Mouse (Mus musculus): Measurements from ENCODE around the gene Lkaaear1. TPM values are rescaled to one million over a fixed set of nuclear protein-coding genes. Genes with fewer than 3 reads are reported as not detected.
A peak's percentile ranks its signal among the peaks of the same experiment; 100 is the strongest.

Gene Lkaaear1
- not detected for total RNA-seq (2021)

GRCm38 (mm10) chr2:181698241-181698640, at the start of gene Lkaaear1:
TSS of gene Lkaaear1 (minus strand) at chr2:181698442.
- no peak for DNase-seq

GRCm38 (mm10) chr2:181730051-181730450, 31.8 kb upstream of the Lkaaear1 start:
- DNase-seq: no peak

DNA sequence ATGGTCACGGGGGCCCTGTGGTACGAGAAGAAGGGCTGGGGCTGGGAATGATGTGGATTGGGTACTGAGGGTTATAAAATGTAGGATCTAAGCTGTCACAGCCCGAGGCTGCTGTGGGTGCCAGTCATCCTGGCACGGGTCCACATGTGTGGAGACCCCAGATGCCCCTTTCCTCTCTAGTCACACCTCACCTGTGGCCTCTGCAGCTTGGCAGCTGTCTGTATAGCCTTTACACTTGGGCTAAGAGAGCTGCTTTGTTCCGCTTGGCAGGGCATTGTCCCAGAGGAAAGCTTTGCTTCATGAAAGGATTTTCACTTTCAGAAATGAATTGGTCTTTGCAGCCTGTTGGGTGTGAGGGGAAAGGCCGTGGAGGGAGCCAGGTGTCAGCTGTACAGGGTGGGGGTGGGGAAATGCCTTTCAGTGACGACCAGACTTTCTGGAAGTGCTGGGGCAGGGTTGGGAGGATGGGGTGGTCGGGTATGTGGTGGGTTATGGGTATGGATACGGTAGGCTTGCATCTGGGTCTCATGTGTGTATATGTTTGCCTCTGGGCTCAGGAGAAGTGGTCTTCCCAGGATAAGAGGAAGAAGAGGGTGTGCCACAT, 29.5 kb upstream of the Lkaaear1 start:
- DNase-seq: no peak

- no peak for DNase-seq
Measured at GRCm38 (mm10) chr2:181722213-181722612, 24.0 kb upstream of the Lkaaear1 start.

DNA sequence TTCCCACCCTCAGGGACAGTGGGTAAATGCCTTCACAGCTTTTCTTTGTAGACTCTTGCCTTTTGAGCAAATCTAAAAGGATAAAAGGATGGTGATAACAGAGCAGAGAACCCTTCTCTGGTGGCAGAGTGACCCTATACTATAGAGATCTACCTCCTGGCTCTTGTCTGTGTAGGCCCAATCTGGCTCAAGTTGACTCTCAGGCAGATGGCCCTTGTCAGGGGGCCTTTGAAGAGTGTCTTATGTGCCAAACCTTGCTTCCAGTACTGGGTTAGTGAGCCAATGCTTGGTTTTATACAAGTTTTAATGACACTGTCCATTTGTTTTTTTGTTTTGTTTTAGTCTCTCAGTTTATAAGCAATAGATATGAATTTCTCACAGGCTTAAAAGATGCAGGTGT, 23.0 kb upstream of the Lkaaear1 start:
- DNase-seq: no peak

- no peak for DNase-seq
Measured at GRCm38 (mm10) chr2:181720061-181720460, 21.8 kb upstream of the Lkaaear1 start.

DNA sequence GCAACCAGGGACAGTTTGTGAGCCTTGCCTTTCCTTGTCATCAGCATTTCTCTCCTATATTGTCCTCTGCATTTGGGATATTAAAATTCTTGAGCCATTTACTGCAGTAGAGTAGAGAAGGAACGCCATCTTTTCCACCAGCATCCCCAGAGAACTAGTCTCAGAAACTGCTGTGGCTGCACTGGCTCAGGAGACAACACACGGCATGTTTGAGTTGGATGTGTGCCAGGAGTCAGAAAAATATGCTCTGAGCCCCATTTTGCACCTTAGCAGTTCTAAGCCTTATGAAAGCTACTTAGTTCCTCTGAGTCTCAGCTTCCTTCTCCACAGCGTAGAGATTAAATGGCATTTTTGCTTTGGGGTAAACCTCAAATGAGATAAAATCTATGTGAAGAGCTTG, 18.7 kb upstream of the Lkaaear1 start:
- no peak for DNase-seq

- no peak for DNase-seq
Measured at GRCm38 (mm10) chr2:181715382-181715781, 17.1 kb upstream of the Lkaaear1 start.

- DNase-seq: peak; percentile 54 to 58
Measured at GRCm38 (mm10) chr2:181714903-181715326, 16.7 kb upstream of the Lkaaear1 start, which contains the start of gene Oprl1. TSS of gene Oprl1 (plus strand) at chr2:181715016.

DNA sequence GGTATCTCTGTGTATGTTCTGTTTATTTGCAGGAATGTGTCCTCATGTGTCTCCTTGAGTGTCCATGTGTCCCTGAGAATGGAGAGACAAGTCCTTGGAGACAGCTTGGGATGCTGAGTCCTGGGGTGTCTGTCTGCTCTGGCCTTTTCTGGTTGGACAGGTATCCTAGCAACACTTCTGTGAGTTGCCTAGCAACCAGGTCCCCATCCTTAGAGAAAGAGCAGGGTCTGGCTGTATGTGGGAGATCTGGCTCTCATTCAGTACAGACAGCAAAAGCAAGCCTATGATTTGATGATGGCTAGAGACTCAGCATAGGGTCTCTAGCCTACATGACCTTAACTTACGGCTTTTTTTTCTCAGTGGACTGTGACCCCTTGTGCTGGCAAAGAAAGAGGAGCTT, 15.5 kb upstream of the Lkaaear1 start:
- DNase-seq: peak in 1 of 2 experiments; percentile 60

- no peak for DNase-seq
Measured at GRCm38 (mm10) chr2:181706668-181707067, 8.4 kb upstream of the Lkaaear1 start.

DNA sequence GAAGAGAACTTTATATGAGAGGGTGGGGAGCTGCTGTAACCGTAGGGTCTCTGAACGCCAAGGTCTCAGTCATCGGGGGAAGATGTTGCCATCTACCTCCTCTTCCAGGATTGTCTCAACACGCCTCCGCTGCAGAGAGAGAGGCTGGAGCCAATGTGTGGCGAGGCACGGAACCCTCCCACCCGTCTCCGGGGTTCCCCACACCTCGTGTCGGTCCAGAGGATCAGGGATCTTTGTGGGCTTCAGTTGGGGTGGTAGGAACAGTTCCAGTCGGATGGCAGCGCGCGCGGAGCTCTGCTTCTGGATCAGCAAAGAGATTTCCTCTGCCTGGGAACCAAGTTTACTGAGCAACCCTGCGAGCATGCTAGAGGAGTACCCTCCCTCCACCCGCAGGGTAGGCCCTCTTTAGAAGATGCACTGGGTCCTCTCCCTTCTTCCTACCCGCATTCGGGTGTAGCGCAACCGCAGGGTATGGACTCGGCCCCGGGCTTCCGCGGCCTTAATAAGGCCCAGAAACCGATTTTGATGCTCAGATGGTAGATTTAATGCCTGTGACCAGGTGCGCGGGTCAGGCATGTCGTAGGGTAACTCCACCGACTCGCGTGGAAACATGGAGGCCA, 1.3 kb downstream of the Lkaaear1 start:
- DNase-seq: no peak

DNA sequence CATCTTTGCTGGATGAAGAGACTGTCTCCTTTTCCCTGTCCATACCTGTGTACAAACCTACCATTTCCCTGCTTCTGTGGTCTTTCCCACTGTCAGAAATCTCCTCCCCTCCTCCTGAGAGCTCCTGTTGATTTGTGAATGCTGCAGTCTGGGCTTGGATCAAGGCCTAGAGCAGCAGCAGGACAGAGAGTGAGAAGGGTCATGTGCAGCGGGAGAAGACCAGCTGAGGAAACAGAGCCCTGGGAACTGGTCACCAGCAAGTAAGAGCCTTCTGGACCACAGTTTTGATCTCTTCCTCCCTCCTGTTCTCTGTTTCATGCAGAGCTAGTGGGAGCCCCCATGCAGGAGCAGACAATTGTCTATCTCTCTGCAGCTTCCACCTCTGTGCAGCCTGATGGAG, 2.5 kb downstream of the Lkaaear1 start:
- DNase-seq: no peak

DNA sequence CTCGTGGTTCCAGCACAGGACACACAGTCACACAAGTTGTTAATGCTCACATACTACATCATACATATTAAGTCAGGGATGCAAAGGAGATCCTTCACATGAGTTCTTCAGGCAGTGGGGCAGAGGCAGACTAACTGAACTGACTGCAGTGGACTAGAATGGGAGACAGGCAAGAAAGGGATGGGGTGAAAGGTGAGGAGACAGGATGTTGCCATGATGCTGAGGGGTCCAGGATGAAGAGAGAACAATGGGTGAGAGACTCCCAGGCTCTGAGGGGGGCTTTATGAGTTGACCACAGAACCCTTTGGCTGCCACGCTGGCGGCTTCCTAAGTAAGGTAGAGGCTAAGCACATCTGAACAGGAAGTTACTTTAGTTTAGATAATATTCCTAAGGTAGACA, 3.7 kb downstream of the Lkaaear1 start:
- DNase-seq: no peak

GRCm38 (mm10) chr2:181693339-181694280, 4.6 kb downstream of the Lkaaear1 start, which contains the start of gene Rgs19:
TSS of gene Rgs19 (minus strand) at chr2:181693977.
- peak; percentile 80 to 83 for DNase-seq

DNA sequence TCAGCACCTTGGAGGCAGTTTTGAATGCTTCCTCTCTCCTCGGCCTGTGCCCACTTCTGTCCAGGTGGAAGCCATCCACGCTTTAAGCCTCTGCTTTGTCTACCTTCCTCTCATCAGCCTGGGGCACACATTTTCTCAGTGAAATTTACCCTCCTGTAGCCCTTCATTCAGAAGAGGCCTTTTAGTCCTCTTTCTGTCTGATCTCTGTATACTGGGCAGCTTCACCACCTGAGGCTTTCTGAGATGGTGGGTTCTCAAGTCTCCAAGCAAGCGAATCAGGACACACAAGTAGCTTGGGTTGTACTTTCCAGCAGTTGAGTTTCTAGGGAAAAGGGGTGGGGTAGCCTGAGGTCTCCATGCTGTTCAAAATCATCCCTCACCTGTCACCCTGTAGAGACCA, 5.9 kb downstream of the Lkaaear1 start:
- DNase-seq: no peak

GRCm38 (mm10) chr2:181691571-181691970, 6.7 kb downstream of the Lkaaear1 start:
- no peak for DNase-seq

- DNase-seq: no peak
Measured at GRCm38 (mm10) chr2:181691083-181691482, 7.2 kb downstream of the Lkaaear1 start.

- no peak for DNase-seq
Measured at GRCm38 (mm10) chr2:181689466-181690160, 8.6 kb downstream of the Lkaaear1 start.

GRCm38 (mm10) chr2:181687586-181687985, 10.7 kb downstream of the Lkaaear1 start:
- DNase-seq: no peak

- DNase-seq: no peak
Measured at GRCm38 (mm10) chr2:181685686-181686085, 12.6 kb downstream of the Lkaaear1 start.

- no peak for DNase-seq
Measured at GRCm38 (mm10) chr2:181684713-181685112, 13.5 kb downstream of the Lkaaear1 start.
